Mouse (Mus musculus) C2C12 (cell line): ENCODE results near the gene Chn2. TPM values are rescaled to one million over a fixed set of nuclear protein-coding genes. Genes with fewer than 3 reads are reported as not detected.

Experiments used
- H3K27me3 ChIP-seq: one replicate; pipeline ENCODE4 v1.6.1; 2011; ENCODE audit not compliant: control insufficient read depth, insufficient read depth, insufficient read length
- H3K36me3 ChIP-seq: one replicate; pipeline ENCODE4 v1.6.1; 2011; ENCODE audit not compliant: control insufficient read depth, insufficient read depth
- H3K4me3 ChIP-seq: one replicate; pipeline ENCODE4 v1.5.1; 2011; ENCODE audit warnings: mild to moderate bottlenecking, control low read depth; ENCODE audit not compliant: poor library complexity, insufficient read depth, severe bottlenecking
- H3K79me2 ChIP-seq: one replicate; pipeline ENCODE4 v1.6.1; 2011; ENCODE audit not compliant: control insufficient read depth, insufficient read depth
- H3K79me3 ChIP-seq: one replicate; pipeline ENCODE4 v1.6.1; 2011; ENCODE audit warnings: low read depth, control low read depth
- H3ac ChIP-seq: one replicate; pipeline ENCODE3; 2011; ENCODE audit warnings: low read depth; ENCODE audit not compliant: control insufficient read depth, insufficient read length
- CEBPB ChIP-seq: IDR thresholded peaks from one replicate; pipeline ENCODE4 v1.6.1; 2011; ENCODE audit warnings: low read depth, mild to moderate bottlenecking, control low read depth, moderate library complexity
- CTCF ChIP-seq: IDR thresholded peaks from one replicate; pipeline ENCODE4 v1.5.1; 2011; ENCODE audit not compliant: control insufficient read depth, insufficient read depth, insufficient read length
- FOSL1 ChIP-seq: IDR thresholded peaks from one replicate; pipeline ENCODE4 v1.8.0; 2011; ENCODE audit warnings: mild to moderate bottlenecking, low read length; ENCODE audit not compliant: poor library complexity, insufficient read depth, severe bottlenecking
- MAX ChIP-seq: IDR thresholded peaks from one replicate; pipeline ENCODE4 v1.6.1; 2011; ENCODE audit warnings: mild to moderate bottlenecking, control low read depth
- MYOD1 ChIP-seq: IDR thresholded peaks from one replicate; pipeline ENCODE4 v1.6.1; 2011; ENCODE audit warnings: low read depth; ENCODE audit not compliant: control insufficient read depth, insufficient read length
- MYOG ChIP-seq: IDR thresholded peaks from one replicate; pipeline ENCODE4 v1.6.1; 2011; ENCODE audit not compliant: control insufficient read depth, insufficient read length; ENCODE audit errors: extremely low read depth
- USF1 ChIP-seq: IDR thresholded peaks from one replicate; pipeline ENCODE4 v1.6.1; 2011; ENCODE audit warnings: low read depth, mild to moderate bottlenecking, control low read depth, moderate library complexity
- polyA plus RNA-seq: library from polyadenylated mRNA; unstranded; fragments of >200 nt; fragmentation: generic; extraction: Trizol; gene quantifications from one replicate; pipeline ENCODE4 v1.2.1, GENCODE M21; 2012; ENCODE audit warnings: missing spikeins

Chn2 gene
- polyA plus RNA-seq, 1 experiment = 6.4 TPM

DNA sequence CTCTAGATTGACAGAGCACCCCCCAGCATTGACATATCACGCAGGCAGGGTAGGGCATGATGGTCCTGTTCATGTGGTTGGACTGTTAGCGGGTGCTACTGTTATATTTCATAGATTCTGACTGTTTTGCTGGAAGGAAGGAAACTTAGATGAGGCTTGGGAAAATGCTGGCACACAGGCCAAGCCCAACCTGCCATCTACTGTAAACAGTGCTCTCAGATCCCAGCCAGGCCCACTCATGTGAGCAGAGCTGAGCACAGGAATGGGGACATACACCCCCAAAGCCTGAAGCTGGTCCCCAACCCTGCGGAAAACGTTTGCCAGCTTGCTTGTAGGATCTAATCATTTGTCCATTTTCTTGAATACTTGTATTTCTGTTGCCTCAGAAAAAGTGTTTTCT, 32.1 kb downstream of the Chn2 start:
- H3K36me3 ChIP-seq = no peaks in the 10 kb centered on the region
- TF ChIP-seq USF1 (no peak), MAX (no peak), CEBPB (no peak), FOSL1 (no peak), CTCF (no peak), MYOD1 (no peak), MYOG (no peak)
- no peaks in the 10 kb centered on the region for H3K79me3 ChIP-seq
- no peaks in the 10 kb centered on the region for H3K79me2 ChIP-seq
- no peaks in the 10 kb centered on the region for H3K27me3 ChIP-seq
- no peak overlapping the region for H3K4me3 ChIP-seq
- H3ac ChIP-seq = no peak overlapping the region

- Histone ChIP-seq H3K27me3 (no peaks in the 10 kb centered on the region), H3K79me3 (no peaks in the 10 kb centered on the region), H3K36me3 (no peaks in the 10 kb centered on the region), H3K79me2 (no peaks in the 10 kb centered on the region), H3ac (no peak overlapping the region), H3K4me3 (no peak overlapping the region)
- TF ChIP-seq MYOD1 = no peak
- no peak for TF ChIP-seq MAX
- TF ChIP-seq CEBPB = no peak
- TF ChIP-seq CTCF = no peak
- no peak for TF ChIP-seq USF1
- no peak for TF ChIP-seq FOSL1
Measured at GRCm38 (mm10) chr6:54074454-54074853, 35.1 kb downstream of the Chn2 start.

- Histone ChIP-seq H3K79me2 (no peaks in the 10 kb centered on the region), H3K36me3 (no peaks in the 10 kb centered on the region), H3K4me3 (no peak overlapping the region), H3ac (no peak overlapping the region), H3K79me3 (no peaks in the 10 kb centered on the region), H3K27me3 (no peaks in the 10 kb centered on the region)
- TF ChIP-seq MAX = no peak
- no peak for TF ChIP-seq FOSL1
- peak; percentile 14 for TF ChIP-seq USF1
- TF ChIP-seq CEBPB = no peak
Measured at GRCm38 (mm10) chr6:54075419-54075818, 36.1 kb downstream of the Chn2 start.

DNA sequence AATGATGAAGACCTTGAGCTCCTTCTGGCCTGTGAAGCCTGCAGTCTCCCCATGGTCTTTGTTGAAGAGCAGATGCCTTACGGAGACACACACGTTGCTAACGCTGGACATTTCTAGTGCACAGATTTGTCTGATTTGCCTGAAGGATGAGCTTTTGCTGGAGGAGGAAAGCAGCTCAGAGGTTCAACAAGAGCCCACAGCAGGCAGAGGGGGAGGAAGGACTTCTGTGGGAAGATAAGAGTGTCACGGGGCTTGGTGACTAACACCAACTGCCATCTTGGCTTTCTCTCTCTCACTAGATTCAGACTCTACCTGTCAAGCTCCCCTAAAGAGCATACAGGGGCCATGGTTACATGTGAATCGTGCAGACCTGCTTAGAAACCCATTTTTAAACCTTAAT, 37.3 kb downstream of the Chn2 start:
- Histone ChIP-seq H3K79me3 (no peaks in the 10 kb centered on the region), H3K27me3 (no peaks in the 10 kb centered on the region), H3K79me2 (no peaks in the 10 kb centered on the region), H3ac (no peak overlapping the region), H3K4me3 (no peak overlapping the region), H3K36me3 (no peaks in the 10 kb centered on the region)
- TF ChIP-seq CTCF (no peak), USF1 (no peak), MYOG (no peak), FOSL1 (no peak), MYOD1 (no peak), MAX (no peak), CEBPB (no peak)

GRCm38 (mm10) chr6:54078269-54078668, 38.9 kb downstream of the Chn2 start:
- no peak overlapping the region for H3ac ChIP-seq
- no peaks in the 10 kb centered on the region for H3K79me2 ChIP-seq
- H3K36me3 ChIP-seq = no peaks in the 10 kb centered on the region
- no peak overlapping the region for H3K4me3 ChIP-seq
- no peaks in the 10 kb centered on the region for H3K27me3 ChIP-seq
- TF ChIP-seq CEBPB = no peak
- TF ChIP-seq MAX = no peak
- no peak for TF ChIP-seq CTCF
- no peak for TF ChIP-seq MYOG
- no peak for TF ChIP-seq FOSL1
- TF ChIP-seq MYOD1 = no peak
- no peak for TF ChIP-seq USF1
- H3K79me3 ChIP-seq = no peaks in the 10 kb centered on the region

- Histone ChIP-seq H3K4me3 (no peak overlapping the region), H3K79me2 (no peaks in the 10 kb centered on the region), H3K79me3 (no peaks in the 10 kb centered on the region), H3ac (no peak overlapping the region), H3K27me3 (no peaks in the 10 kb centered on the region), H3K36me3 (no peaks in the 10 kb centered on the region)
- TF ChIP-seq CTCF (no peak), USF1 (no peak), CEBPB (no peak), MYOD1 (no peak), MYOG (no peak), MAX (no peak)
Measured at GRCm38 (mm10) chr6:54079881-54080280, 40.5 kb downstream of the Chn2 start.
